Mouse (Mus musculus): ENCODE measurements around the gene Rad51d. TPM values are rescaled to one million over a fixed set of nuclear protein-coding genes. Genes with fewer than 3 reads are reported as not detected.

The Rad51d gene
- polyA plus RNA-seq, 1 experiment from 2014 or later = 12.8 TPM

GRCm38 (mm10) chr11:82857307-82857848 lies 33.0 kb downstream of the Rad51d start:
- no peaks in the 10 kb centered on the region for H3K36me3 ChIP-seq (ENCODE audit: control insufficient read depth, insufficient read depth, low read length)
- 87% methylated on average over 13 of the region's 13 CpGs for WGBS

GRCm38 (mm10) chr11:82856032-82856431 lies 34.4 kb downstream of the Rad51d start:
- Histone ChIP-seq H3K27me3 (ENCODE audit: control insufficient read depth, insufficient read depth, low read length) (no peaks in the 10 kb centered on the region), H3K4me2 (ENCODE audit: low read depth, severe bottlenecking) (no peak overlapping the region), H3K9ac (ENCODE audit: low read length) (no peak overlapping the region), H3K27ac (replicated peaks; ENCODE audit: low read depth, low read length) (no peak overlapping the region), H3K4me1 (ENCODE audit: control insufficient read depth, insufficient read depth, low read length) (no peaks in the 10 kb centered on the region), H3K9me3 (ENCODE audit: control insufficient read depth, low read length) (no peaks in the 10 kb centered on the region), H3K4me3 (ENCODE audit: low read depth, low read length) (no peak overlapping the region), H3K36me3 (ENCODE audit: control insufficient read depth, insufficient read depth, low read length) (no peaks in the 10 kb centered on the region)
- DNase-seq (ENCODE audit: low spot score) (no peak), ATAC-seq (ENCODE audit: insufficient number of reproducible peaks, low FRiP score, low TSS enrichment, low read depth) (no peak)
- WGBS = 89% methylated on average over 10 of the region's 10 CpGs

More at GRCm38 (mm10) chr11:82857307-82857848, 33.0 kb downstream of the Rad51d start:
- H3K4me3 ChIP-seq (ENCODE audit: low read depth, low read length) = no peak overlapping the region
- no peak overlapping the region for H3K27ac ChIP-seq (replicated peaks; ENCODE audit: low read depth, low read length)
- no peaks in the 10 kb centered on the region for H3K27me3 ChIP-seq (ENCODE audit: control insufficient read depth, insufficient read depth, low read length)
- DNase-seq (ENCODE audit: low spot score) (no peak), ATAC-seq (ENCODE audit: insufficient number of reproducible peaks, low FRiP score, low TSS enrichment, low read depth) (no peak)
- no peaks in the 10 kb centered on the region for H3K9me3 ChIP-seq (ENCODE audit: control insufficient read depth, low read length)
- H3K4me1 ChIP-seq (ENCODE audit: control insufficient read depth, insufficient read depth, low read length) = no peaks in the 10 kb centered on the region
- H3K4me2 ChIP-seq (ENCODE audit: low read depth, severe bottlenecking) = no peak overlapping the region
- no peak overlapping the region for H3K9ac ChIP-seq (ENCODE audit: low read length)

- 88% methylated on average over 9 of the region's 9 CpGs for WGBS
- ATAC-seq (ENCODE audit: insufficient number of reproducible peaks, low FRiP score, low TSS enrichment, low read depth) (no peak), DNase-seq (ENCODE audit: low spot score) (no peak)
- Histone ChIP-seq H3K4me2 (ENCODE audit: low read depth, severe bottlenecking) (no peak overlapping the region), H3K4me3 (ENCODE audit: low read depth, low read length) (no peak overlapping the region), H3K27me3 (ENCODE audit: control insufficient read depth, insufficient read depth, low read length) (no peaks in the 10 kb centered on the region), H3K4me1 (ENCODE audit: control insufficient read depth, insufficient read depth, low read length) (peaks cover 2% of the 10 kb centered on the region; the same call in 1 of the 2 replicates), H3K27ac (replicated peaks; ENCODE audit: low read depth, low read length) (no peak overlapping the region), H3K9ac (ENCODE audit: low read length) (no peak overlapping the region), H3K36me3 (ENCODE audit: control insufficient read depth, insufficient read depth, low read length) (no peaks in the 10 kb centered on the region), H3K9me3 (ENCODE audit: control insufficient read depth, low read length) (no peaks in the 10 kb centered on the region)
Observed at GRCm38 (mm10) chr11:82855327-82855973, 35.0 kb downstream of the Rad51d start.

GRCm38 (mm10) chr11:82854111-82854510 lies 36.3 kb downstream of the Rad51d start:
- H3K9me3 ChIP-seq (ENCODE audit: control insufficient read depth, low read length) = no peaks in the 10 kb centered on the region
- no peak for DNase-seq (ENCODE audit: low spot score)
- no peak overlapping the region for H3K27ac ChIP-seq (replicated peaks; ENCODE audit: low read depth, low read length)
- H3K36me3 ChIP-seq (ENCODE audit: control insufficient read depth, insufficient read depth, low read length) = no peaks in the 10 kb centered on the region
- no peak for ATAC-seq (ENCODE audit: insufficient number of reproducible peaks, low FRiP score, low TSS enrichment, low read depth)
- H3K4me1 ChIP-seq (ENCODE audit: control insufficient read depth, insufficient read depth, low read length) = peaks cover 8% of the 10 kb centered on the region; the same call in 1 of the 2 replicates
- no peak overlapping the region for H3K9ac ChIP-seq (ENCODE audit: low read length)
- H3K27me3 ChIP-seq (ENCODE audit: control insufficient read depth, insufficient read depth, low read length) = no peaks in the 10 kb centered on the region
- 80% methylated on average over 6 of the region's 6 CpGs for WGBS
- H3K4me2 ChIP-seq (ENCODE audit: low read depth, severe bottlenecking) = no peak overlapping the region
- H3K4me3 ChIP-seq (ENCODE audit: low read depth, low read length) = no peak overlapping the region

- H3K4me1 ChIP-seq (ENCODE audit: control insufficient read depth, insufficient read depth, low read length) = peaks cover 8% of the 10 kb centered on the region; the same call in 1 of the 2 replicates
- no peaks in the 10 kb centered on the region for H3K36me3 ChIP-seq (ENCODE audit: control insufficient read depth, insufficient read depth, low read length)
- H3K27ac ChIP-seq (replicated peaks; ENCODE audit: low read depth, low read length) = no peak overlapping the region
- 90% methylated on average over 7 of the region's 7 CpGs for WGBS
- no peaks in the 10 kb centered on the region for H3K9me3 ChIP-seq (ENCODE audit: control insufficient read depth, low read length)
- no peak for DNase-seq (ENCODE audit: low spot score)
- no peaks in the 10 kb centered on the region for H3K27me3 ChIP-seq (ENCODE audit: control insufficient read depth, insufficient read depth, low read length)
- no peak overlapping the region for H3K4me2 ChIP-seq (ENCODE audit: low read depth, severe bottlenecking)
- H3K4me3 ChIP-seq (ENCODE audit: low read depth, low read length) = no peak overlapping the region
- H3K9ac ChIP-seq (ENCODE audit: low read length) = no peak overlapping the region
- ATAC-seq (ENCODE audit: insufficient number of reproducible peaks, low FRiP score, low TSS enrichment, low read depth) = no peak
Observed at GRCm38 (mm10) chr11:82852958-82853357, 37.5 kb downstream of the Rad51d start.

- Histone ChIP-seq H3K4me3 (ENCODE audit: low read depth, low read length) (no peak overlapping the region), H3K36me3 (ENCODE audit: control insufficient read depth, insufficient read depth, low read length) (no peaks in the 10 kb centered on the region), H3K27me3 (ENCODE audit: control insufficient read depth, insufficient read depth, low read length) (no peaks in the 10 kb centered on the region), H3K9me3 (ENCODE audit: control insufficient read depth, low read length) (no peaks in the 10 kb centered on the region), H3K4me2 (ENCODE audit: low read depth, severe bottlenecking) (no peak overlapping the region), H3K27ac (replicated peaks; ENCODE audit: low read depth, low read length) (no peak overlapping the region), H3K9ac (ENCODE audit: low read length) (no peak overlapping the region), H3K4me1 (ENCODE audit: control insufficient read depth, insufficient read depth, low read length) (peaks cover 8% of the 10 kb centered on the region; the same call in 1 of the 2 replicates)
- no peak for DNase-seq (ENCODE audit: low spot score)
- 80% methylated on average over 10 of the region's 10 CpGs for WGBS
- no peak for ATAC-seq (ENCODE audit: insufficient number of reproducible peaks, low FRiP score, low TSS enrichment, low read depth)
Observed at GRCm38 (mm10) chr11:82852540-82852939, 37.9 kb downstream of the Rad51d start.

GRCm38 (mm10) chr11:82852115-82852514 lies 38.3 kb downstream of the Rad51d start:
- no peaks in the 10 kb centered on the region for H3K9me3 ChIP-seq (ENCODE audit: control insufficient read depth, low read length)
- H3K9ac ChIP-seq (ENCODE audit: low read length) = no peak overlapping the region
- DNase-seq (ENCODE audit: low spot score) (no peak), ATAC-seq (ENCODE audit: insufficient number of reproducible peaks, low FRiP score, low TSS enrichment, low read depth) (no peak)
- no peak overlapping the region for H3K27ac ChIP-seq (replicated peaks; ENCODE audit: low read depth, low read length)
- H3K4me1 ChIP-seq (ENCODE audit: control insufficient read depth, insufficient read depth, low read length) = peaks cover 8% of the 10 kb centered on the region; the same call in 1 of the 2 replicates
- H3K36me3 ChIP-seq (ENCODE audit: control insufficient read depth, insufficient read depth, low read length) = no peaks in the 10 kb centered on the region
- 85% methylated on average over 11 of the region's 11 CpGs for WGBS
- H3K27me3 ChIP-seq (ENCODE audit: control insufficient read depth, insufficient read depth, low read length) = no peaks in the 10 kb centered on the region
- H3K4me3 ChIP-seq (ENCODE audit: low read depth, low read length) = no peak overlapping the region
- no peak overlapping the region for H3K4me2 ChIP-seq (ENCODE audit: low read depth, severe bottlenecking)

GRCm38 (mm10) chr11:82850259-82850658 lies 40.2 kb downstream of the Rad51d start:
- Histone ChIP-seq H3K4me3 (ENCODE audit: low read depth, low read length) (no peak overlapping the region), H3K4me1 (ENCODE audit: control insufficient read depth, insufficient read depth, low read length) (peaks cover 16% of the 10 kb centered on the region), H3K9me3 (ENCODE audit: control insufficient read depth, low read length) (no peaks in the 10 kb centered on the region), H3K36me3 (ENCODE audit: control insufficient read depth, insufficient read depth, low read length) (no peaks in the 10 kb centered on the region), H3K27me3 (ENCODE audit: control insufficient read depth, insufficient read depth, low read length) (no peaks in the 10 kb centered on the region), H3K9ac (ENCODE audit: low read length) (no peak overlapping the region), H3K27ac (replicated peaks; ENCODE audit: low read depth, low read length) (no peak overlapping the region), H3K4me2 (ENCODE audit: low read depth, severe bottlenecking) (no peak overlapping the region)
- WGBS = 47% methylated on average over 5 of the region's 5 CpGs
- ATAC-seq (ENCODE audit: insufficient number of reproducible peaks, low FRiP score, low TSS enrichment, low read depth) (no peak), DNase-seq (ENCODE audit: low spot score) (no peak)

Data from limb, embryonic 11.5 days (tissue).